Mouse (Mus musculus): Measurements from ENCODE around the gene Grip1. TPM values are rescaled to one million over a fixed set of nuclear protein-coding genes. Genes with fewer than 3 reads are reported as not detected.
"Not testable (repeated sequence)": the region's sequence is repeated elsewhere in the genome, so short reads cannot be mapped to it uniquely, and the experiment has no call there.

Grip1 gene
- total and polyA plus RNA-seq, 2 experiments, result under 0.01 to 0.02 TPM

DNA sequence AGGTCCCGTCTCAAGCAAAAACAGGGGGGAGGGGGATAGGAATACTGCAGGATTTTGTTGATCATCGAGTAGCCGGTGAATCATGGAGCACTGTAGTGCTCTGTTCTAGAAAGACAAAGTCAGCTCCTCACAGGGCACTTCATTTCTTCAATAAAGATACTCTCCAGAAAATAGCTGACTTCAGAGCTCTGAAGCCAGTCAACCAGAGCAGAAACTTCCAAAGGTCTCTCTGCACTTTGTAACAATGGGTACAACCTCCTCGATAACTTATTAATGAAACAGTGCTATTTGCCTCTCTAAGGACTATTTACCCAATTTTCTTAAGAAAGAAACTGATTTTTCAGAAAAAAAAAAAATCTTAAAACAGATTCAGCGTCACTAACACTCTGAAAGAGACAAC lies 642.1 kb downstream of the Grip1 start:
- Histone ChIP-seq H3K27ac (replicated peaks; ENCODE audit: insufficient read depth, low read depth, low read length) (no peak overlapping the region), H3K9ac (ENCODE audit: low read depth, low read length) (no peak overlapping the region), H3K27me3 (ENCODE audit: control insufficient read depth, insufficient read depth, low read length) (no peaks in the 10 kb centered on the region), H3K4me3 (ENCODE audit: insufficient read depth, low read depth, low read length) (no peak overlapping the region), H3K79me2 (ENCODE audit: control insufficient read depth, insufficient read depth, low read length) (no peaks in the 10 kb centered on the region), H3K36me3 (ENCODE audit: control insufficient read depth, insufficient read depth, low read length) (peaks cover 90% of the 10 kb centered on the region), H3K4me1 (ENCODE audit: control insufficient read depth, insufficient read depth, low read length) (no peaks in the 10 kb centered on the region)
- 97% methylated on average over 5 of the region's 5 CpGs for WGBS
- no peak for DNase-seq (ENCODE audit: extremely low read depth, low read depth, low spot score)
- no peak for TF ChIP-seq CTCF (IDR thresholded peaks at IDR 0.05; ENCODE audit: low read depth, low read length)
- no peak for TF ChIP-seq POLR2A (IDR thresholded peaks at IDR 0.05; ENCODE audit: extremely low read depth, insufficient read depth, low read length)

DNA sequence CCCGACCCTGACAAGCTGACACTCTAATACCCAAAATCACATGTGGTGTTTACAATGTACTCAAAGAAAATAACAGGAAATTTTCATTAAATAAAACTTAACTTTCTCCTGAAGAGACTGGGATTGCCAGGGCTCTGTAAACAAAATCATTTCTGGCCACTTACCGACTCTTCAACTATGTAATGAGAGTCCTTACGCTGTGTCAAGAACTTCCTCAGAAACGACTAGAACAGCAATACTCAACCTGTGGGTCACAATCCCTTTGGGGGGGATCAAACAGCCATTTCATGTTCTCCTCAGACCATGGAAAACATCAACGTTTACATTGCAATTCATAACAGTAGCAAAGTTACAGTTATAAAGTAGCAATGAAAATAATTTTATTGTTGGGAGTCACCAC lies 643.9 kb downstream of the Grip1 start:
- Histone ChIP-seq H3K27me3 (ENCODE audit: control insufficient read depth, insufficient read depth, low read length) (no peaks in the 10 kb centered on the region), H3K4me3 (ENCODE audit: insufficient read depth, low read depth, low read length) (no peak overlapping the region), H3K36me3 (ENCODE audit: control insufficient read depth, insufficient read depth, low read length) (peaks cover 85% of the 10 kb centered on the region), H3K27ac (replicated peaks; ENCODE audit: insufficient read depth, low read depth, low read length) (no peak overlapping the region), H3K79me2 (ENCODE audit: control insufficient read depth, insufficient read depth, low read length) (no peaks in the 10 kb centered on the region), H3K9ac (ENCODE audit: low read depth, low read length) (no peak overlapping the region), H3K4me1 (ENCODE audit: control insufficient read depth, insufficient read depth, low read length) (no peaks in the 10 kb centered on the region)
- TF ChIP-seq CTCF (IDR thresholded peaks at IDR 0.05; ENCODE audit: low read depth, low read length) (no peak), POLR2A (IDR thresholded peaks at IDR 0.05; ENCODE audit: extremely low read depth, insufficient read depth, low read length) (no peak)
- 94% methylated on average over 5 of the region's 5 CpGs for WGBS
- DNase-seq (ENCODE audit: extremely low read depth, low read depth, low spot score), result no peak

DNA sequence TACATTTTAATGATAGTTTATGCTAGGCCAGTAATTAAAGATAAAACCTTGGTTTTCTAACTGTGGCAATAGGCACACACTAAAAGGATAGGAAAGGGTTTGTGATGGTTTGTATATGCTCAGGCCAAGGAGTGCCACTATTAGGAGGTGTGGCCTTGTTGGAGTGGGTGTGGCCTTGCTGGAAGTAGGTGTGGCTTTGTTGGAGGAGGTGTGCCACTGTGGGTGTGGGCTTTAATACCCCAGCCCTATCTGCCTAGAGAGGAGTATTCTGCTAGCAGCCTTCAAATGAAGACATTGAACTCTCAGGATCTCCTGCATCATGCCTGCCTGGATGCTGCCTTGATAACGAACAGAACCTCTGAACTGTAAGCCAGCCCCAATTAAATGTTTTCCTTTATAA lies 647.2 kb downstream of the Grip1 start:
- H3K36me3 ChIP-seq (ENCODE audit: control insufficient read depth, insufficient read depth, low read length), result peaks cover 82% of the 10 kb centered on the region
- 97% methylated on average over 1 of the region's 1 CpGs for WGBS
- no peak for DNase-seq (ENCODE audit: extremely low read depth, low read depth, low spot score)

DNA sequence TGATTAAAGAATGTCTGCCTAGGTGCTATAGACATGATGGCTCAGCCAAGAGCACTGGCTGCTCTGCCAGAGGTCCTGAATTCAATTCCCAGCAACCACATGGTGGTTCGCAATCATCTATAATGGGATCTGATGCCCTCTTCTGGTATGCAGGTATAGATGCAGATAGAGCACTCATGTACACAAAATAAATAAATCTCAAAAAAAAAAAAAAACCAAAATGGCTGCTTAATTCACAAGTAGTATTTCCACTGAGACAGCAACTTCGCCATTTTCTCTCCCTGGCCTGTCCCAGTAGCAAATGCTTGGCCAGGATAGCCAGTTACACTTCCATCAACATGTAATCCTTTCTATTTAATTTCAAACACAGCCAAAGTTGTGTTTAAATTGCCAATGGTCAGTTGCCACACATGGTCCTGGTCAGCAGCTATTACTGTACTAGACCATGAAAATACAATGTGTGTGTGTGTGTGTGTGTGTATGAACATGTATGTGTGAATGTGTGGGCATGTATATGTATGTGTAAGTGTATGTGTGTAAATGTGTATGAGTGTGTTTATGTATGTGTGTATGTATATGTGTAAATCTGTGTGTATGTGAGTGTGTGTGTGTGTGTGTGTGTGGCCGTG lies 658.2 kb downstream of the Grip1 start:
- Histone ChIP-seq H3K36me3 (ENCODE audit: control insufficient read depth, insufficient read depth, low read length) (peaks cover 26% of the 10 kb centered on the region), H3K9ac (ENCODE audit: low read depth, low read length) (peak overlapping the region; percentile 77), H3K4me1 (ENCODE audit: control insufficient read depth, insufficient read depth, low read length) (peaks cover 5% of the 10 kb centered on the region; the same call in 1 of the 2 replicates), H3K27me3 (ENCODE audit: control insufficient read depth, insufficient read depth, low read length) (no peaks in the 10 kb centered on the region), H3K4me3 (ENCODE audit: insufficient read depth, low read depth, low read length) (peak overlapping the region; percentile 79), H3K27ac (replicated peaks; ENCODE audit: insufficient read depth, low read depth, low read length) (peak overlapping the region; percentile 84), H3K79me2 (ENCODE audit: control insufficient read depth, insufficient read depth, low read length) (peaks cover 6% of the 10 kb centered on the region; the same call in 1 of the 2 replicates)
- TF ChIP-seq CTCF (IDR thresholded peaks at IDR 0.05; ENCODE audit: low read depth, low read length) (no peak), POLR2A (IDR thresholded peaks at IDR 0.05; ENCODE audit: extremely low read depth, insufficient read depth, low read length) (no peak)
- peak; percentile 49 for DNase-seq (ENCODE audit: extremely low read depth, low read depth, low spot score)
- 51% methylated on average over 3 of the region's 3 CpGs for WGBS

More for the DNA sequence above, 647.2 kb downstream of the Grip1 start:
- TF ChIP-seq POLR2A (IDR thresholded peaks at IDR 0.05; ENCODE audit: extremely low read depth, insufficient read depth, low read length), result no peak
- no peak for TF ChIP-seq CTCF (IDR thresholded peaks at IDR 0.05; ENCODE audit: low read depth, low read length)
- Histone ChIP-seq H3K27ac (replicated peaks; ENCODE audit: insufficient read depth, low read depth, low read length) (no peak overlapping the region), H3K79me2 (ENCODE audit: control insufficient read depth, insufficient read depth, low read length) (no peaks in the 10 kb centered on the region), H3K4me3 (ENCODE audit: insufficient read depth, low read depth, low read length) (no peak overlapping the region), H3K9ac (ENCODE audit: low read depth, low read length) (no peak overlapping the region), H3K27me3 (ENCODE audit: control insufficient read depth, insufficient read depth, low read length) (no peaks in the 10 kb centered on the region), H3K4me1 (ENCODE audit: control insufficient read depth, insufficient read depth, low read length) (no peaks in the 10 kb centered on the region)

DNA sequence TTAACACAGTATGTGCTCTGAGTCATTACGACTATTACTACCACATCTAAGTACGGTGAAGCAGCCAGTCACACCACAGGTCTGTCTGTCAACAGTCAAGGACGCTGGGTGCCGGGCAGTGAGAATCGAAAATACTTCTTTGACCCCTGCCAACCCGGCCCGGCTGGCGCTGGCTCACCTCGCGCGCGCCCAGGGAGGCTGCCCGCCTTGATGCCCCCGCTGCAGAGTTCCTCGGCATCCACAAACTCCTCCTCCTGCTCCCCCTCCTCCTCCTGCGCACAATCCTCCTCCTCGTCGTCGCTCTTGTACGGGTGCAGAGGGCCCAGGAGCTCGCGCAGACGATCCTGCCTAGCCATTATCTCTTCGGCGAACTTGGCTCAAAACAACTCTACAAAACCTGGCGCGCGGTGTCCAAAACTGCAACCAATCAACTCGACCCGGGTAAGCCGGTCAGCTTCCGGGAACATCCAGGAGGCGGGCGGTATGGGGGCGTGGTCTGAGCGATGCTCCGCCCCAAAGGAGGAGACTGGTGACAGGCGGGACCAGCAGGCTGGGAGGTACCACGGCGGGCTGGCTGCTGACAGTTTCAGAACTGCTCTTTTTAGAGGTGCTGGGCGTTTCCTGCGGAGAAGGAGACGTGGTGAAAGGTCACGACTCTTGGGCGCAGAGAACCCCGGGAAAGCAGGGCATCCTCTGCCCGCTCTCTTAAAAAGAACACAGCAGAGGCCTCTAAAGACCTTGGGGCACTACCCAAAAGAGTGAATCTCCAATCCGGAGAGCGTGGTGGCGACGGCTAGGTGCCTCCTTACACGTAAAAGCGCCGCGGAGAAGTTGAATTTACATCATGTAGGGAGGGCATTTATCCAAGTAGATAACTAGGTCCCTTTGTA lies 659.1 kb downstream of the Grip1 start, which contains the start of gene Helb:
TSS of gene Helb (minus strand) at position 481 of the 890 bp plus-strand sequence.
- TF ChIP-seq POLR2A (IDR thresholded peaks at IDR 0.05; ENCODE audit: extremely low read depth, insufficient read depth, low read length) (peak; percentile 61; the same call in 1 of the 2 replicates), CTCF (IDR thresholded peaks at IDR 0.05; ENCODE audit: low read depth, low read length) (no peak)
- H3K27me3 ChIP-seq (ENCODE audit: control insufficient read depth, insufficient read depth, low read length), result no peaks in the 10 kb centered on the region

DNA sequence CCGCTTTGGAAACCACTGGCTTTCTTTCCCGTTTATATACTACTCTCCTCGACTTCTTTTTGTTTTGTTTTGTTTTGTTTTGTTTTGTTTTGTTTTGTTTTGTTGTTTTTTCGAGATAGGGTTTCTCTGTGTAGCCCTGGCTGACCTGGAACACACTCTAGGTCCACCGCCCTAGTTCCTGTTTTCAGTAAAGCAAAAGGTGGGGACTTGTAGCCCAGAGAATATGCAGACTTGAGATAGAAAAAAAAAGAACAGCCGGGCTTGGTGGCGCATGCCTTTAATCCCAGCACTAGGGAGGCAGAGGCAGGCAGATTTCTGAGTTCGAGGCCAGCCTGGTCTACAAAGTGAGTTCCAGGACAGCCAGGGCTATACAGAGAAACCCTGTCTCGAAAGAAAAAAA lies 659.9 kb downstream of the Grip1 start:
- H3K36me3 ChIP-seq (ENCODE audit: control insufficient read depth, insufficient read depth, low read length), result peaks cover 16% of the 10 kb centered on the region
- H3K4me1 ChIP-seq (ENCODE audit: control insufficient read depth, insufficient read depth, low read length); H3K4me3 ChIP-seq (ENCODE audit: insufficient read depth, low read depth, low read length); H3K79me2 ChIP-seq (ENCODE audit: control insufficient read depth, insufficient read depth, low read length); H3K27ac ChIP-seq (replicated peaks; ENCODE audit: insufficient read depth, low read depth, low read length); H3K27me3 ChIP-seq (ENCODE audit: control insufficient read depth, insufficient read depth, low read length); DNase-seq (ENCODE audit: extremely low read depth, low read depth, low spot score); H3K9ac ChIP-seq (ENCODE audit: low read depth, low read length): not testable (repeated sequence)
- WGBS, result 57% methylated on average over 9 of the region's 9 CpGs

More for the DNA sequence above, 659.1 kb downstream of the Grip1 start, which contains the start of gene Helb:
- under 1% methylated on average over 55 of the region's 55 CpGs for WGBS
- peaks cover 20% of the 10 kb centered on the region for H3K36me3 ChIP-seq (ENCODE audit: control insufficient read depth, insufficient read depth, low read length)
- peaks cover 5% of the 10 kb centered on the region; the same call in 1 of the 2 replicates for H3K4me1 ChIP-seq (ENCODE audit: control insufficient read depth, insufficient read depth, low read length)
- peak within 1 kb of the TSS; percentile 77 for H3K9ac ChIP-seq (ENCODE audit: low read depth, low read length)
- peak; percentile 92 for DNase-seq (ENCODE audit: extremely low read depth, low read depth, low spot score)
- H3K27ac ChIP-seq (replicated peaks; ENCODE audit: insufficient read depth, low read depth, low read length), result peak within 1 kb of the TSS; percentile 84
- H3K4me3 ChIP-seq (ENCODE audit: insufficient read depth, low read depth, low read length), result peak within 1 kb of the TSS; percentile 79
- H3K79me2 ChIP-seq (ENCODE audit: control insufficient read depth, insufficient read depth, low read length), result peaks cover 6% of the 10 kb centered on the region; the same call in 1 of the 2 replicates

All from liver, adult 2 months (tissue).